Mouse (Mus musculus): ENCODE measurements around the gene Pom121l2. TPM values are rescaled to one million over a fixed set of nuclear protein-coding genes. Genes with fewer than 3 reads are reported as not detected.
A peak's percentile ranks its signal among the peaks of the same experiment; 100 is the strongest.

Gene Pom121l2
- polyA plus RNA-seq, 1 experiment from 2014 or later: 0.31 TPM

DNA sequence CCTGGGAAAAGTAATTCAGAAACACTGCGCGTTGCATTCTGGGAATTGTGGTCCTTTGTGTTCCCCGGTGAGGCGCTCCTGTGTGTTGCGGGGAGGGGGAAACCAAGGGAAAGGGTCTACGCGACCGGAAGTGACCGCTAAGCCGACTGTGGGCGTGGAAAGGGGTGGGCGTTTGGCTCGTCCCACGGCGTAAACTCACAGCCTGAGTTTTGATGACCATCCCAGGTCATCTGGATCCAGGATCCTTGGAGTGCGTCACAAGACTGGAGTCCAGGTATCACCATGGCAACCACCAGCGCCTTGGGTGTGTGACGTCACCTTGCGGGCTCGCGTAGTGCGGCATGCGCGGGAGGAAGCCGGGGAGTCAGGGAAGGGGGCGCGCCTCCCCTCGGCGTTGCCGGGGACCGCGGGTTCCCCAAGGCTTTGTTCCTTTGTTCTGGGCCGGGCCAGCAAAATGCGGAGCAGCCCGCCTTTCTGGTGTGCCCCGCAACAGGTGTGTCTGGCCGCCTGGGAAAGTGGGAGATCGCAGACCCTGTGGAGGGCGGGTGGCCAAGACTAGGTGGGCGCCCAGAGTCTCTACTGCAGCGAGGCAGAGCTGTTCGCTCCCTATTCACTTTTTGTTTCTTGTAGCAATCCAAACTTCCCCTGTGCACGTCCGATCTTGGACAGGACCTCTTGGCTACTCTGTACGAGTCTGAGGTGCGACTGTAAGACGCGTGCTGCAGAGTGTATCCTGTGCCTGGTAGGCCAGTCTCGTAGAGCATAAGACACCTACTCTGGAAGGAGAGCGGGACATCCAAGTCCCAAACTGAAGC lies 35.9 kb upstream of the Pom121l2 start, which contains the start of gene Zfp184:
TSS of gene Zfp184 (plus strand) at position 169 of the 815 bp plus-strand sequence.
- H3K27me3 ChIP-seq: no peaks in the 10 kb centered on the region
- peaks cover 20% of the 10 kb centered on the region for H3K36me3 ChIP-seq
- peaks cover 12% of the 10 kb centered on the region for H3K4me1 ChIP-seq
- peak within 1 kb of the TSS; percentile 77 for H3K4me3 ChIP-seq
- peak within 1 kb of the TSS; percentile 75 for H3K4me2 ChIP-seq
- H3K9me3 ChIP-seq: no peaks in the 10 kb centered on the region
- WGBS: under 1% methylated on average over 50 of the region's 50 CpGs
- ATAC-seq (ENCODE audit: insufficient number of reproducible peaks, insufficient read depth, low FRiP score, low TSS enrichment, low read depth): peak; percentile 87
- H3K9ac ChIP-seq: peak within 1 kb of the TSS; percentile 82
- peak within 1 kb of the TSS; percentile 85 for H3K27ac ChIP-seq

DNA sequence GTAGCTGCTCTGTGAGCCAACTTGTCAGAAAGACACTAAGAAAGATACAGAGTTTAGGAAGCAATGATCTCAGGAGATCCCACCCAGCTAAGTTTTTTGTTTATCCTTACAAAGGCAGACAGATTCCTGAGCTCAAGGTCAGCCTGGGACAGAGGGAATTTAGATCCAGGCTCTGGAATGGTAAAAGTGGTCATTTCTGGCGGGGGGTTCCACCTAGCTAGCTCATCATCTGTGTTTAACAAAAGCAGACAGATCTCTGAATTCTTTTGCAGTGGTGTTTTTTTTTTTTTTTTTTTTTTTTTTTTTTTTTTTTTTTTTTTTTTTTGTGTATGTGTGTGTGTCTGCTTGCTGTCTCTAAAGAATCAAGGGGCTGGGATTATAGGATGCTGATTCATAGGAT lies 11.7 kb upstream of the Pom121l2 start:
- WGBS: 37% methylated on average over 1 of the region's 1 CpGs
- H3K4me1 ChIP-seq: no peaks in the 10 kb centered on the region
- H3K4me3 ChIP-seq: no peak overlapping the region
- H3K36me3 ChIP-seq: peaks cover 3% of the 10 kb centered on the region; the same call in 1 of the 2 replicates
- H3K27ac ChIP-seq: no peak overlapping the region
- H3K27me3 ChIP-seq: no peaks in the 10 kb centered on the region
- no peak for ATAC-seq (ENCODE audit: insufficient number of reproducible peaks, insufficient read depth, low FRiP score, low TSS enrichment, low read depth)
- H3K9ac ChIP-seq: no peak overlapping the region
- no peak overlapping the region for H3K4me2 ChIP-seq
- no peaks in the 10 kb centered on the region for H3K9me3 ChIP-seq

DNA sequence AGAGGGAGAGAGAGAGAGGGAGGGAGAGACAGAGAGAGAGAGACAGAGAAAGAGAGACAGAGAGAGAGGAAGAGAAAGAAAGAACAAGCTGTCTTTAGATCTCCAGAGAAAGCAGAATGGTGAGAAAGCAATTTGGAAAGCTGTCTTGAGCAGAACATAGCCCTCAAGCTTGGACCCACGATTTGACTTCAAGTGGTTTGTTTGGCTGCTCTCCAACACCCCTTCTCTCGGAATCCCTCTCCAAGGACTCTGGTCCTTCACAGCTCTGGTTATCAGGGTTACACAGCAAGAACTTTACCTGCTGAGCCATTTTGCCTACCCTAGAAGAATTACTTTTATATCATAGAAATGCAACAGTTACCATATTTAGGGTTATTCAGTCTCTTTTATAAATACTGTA lies 11.2 kb upstream of the Pom121l2 start:
- no peak for ATAC-seq (ENCODE audit: insufficient number of reproducible peaks, insufficient read depth, low FRiP score, low TSS enrichment, low read depth)
- H3K27me3 ChIP-seq: no peaks in the 10 kb centered on the region
- 48% methylated on average over 2 of the region's 2 CpGs for WGBS

DNA sequence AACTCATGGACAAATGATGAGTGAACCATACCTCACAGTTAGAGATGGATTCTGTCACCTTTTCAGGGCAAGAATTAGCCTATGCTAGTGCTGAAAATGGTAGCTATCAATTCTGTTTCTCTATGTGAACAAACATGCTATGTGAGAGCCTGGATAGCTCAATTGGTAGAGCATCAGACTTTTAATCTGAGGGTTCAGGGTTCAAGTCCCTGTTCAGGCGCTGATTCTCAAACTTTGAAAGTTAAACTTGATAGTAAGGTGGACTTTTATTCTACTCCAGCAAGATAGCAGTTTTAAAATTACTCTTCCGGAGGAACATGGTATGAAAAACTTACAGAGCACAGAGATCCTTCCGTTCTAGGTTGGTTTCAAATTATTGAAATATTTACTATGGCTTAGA lies 9.4 kb upstream of the Pom121l2 start:
- WGBS: 26% methylated on average over 3 of the region's 3 CpGs
- Histone ChIP-seq H3K36me3 (no peaks in the 10 kb centered on the region), H3K27me3 (no peaks in the 10 kb centered on the region), H3K27ac (no peak overlapping the region), H3K4me1 (no peaks in the 10 kb centered on the region), H3K9me3 (no peaks in the 10 kb centered on the region), H3K4me3 (no peak overlapping the region), H3K4me2 (no peak overlapping the region), H3K9ac (no peak overlapping the region)
- ATAC-seq (ENCODE audit: insufficient number of reproducible peaks, insufficient read depth, low FRiP score, low TSS enrichment, low read depth): no peak

More for the DNA sequence above, 11.2 kb upstream of the Pom121l2 start:
- no peak overlapping the region for H3K4me2 ChIP-seq
- H3K27ac ChIP-seq: no peak overlapping the region
- H3K36me3 ChIP-seq: no peaks in the 10 kb centered on the region
- H3K4me3 ChIP-seq: no peak overlapping the region
- no peaks in the 10 kb centered on the region for H3K4me1 ChIP-seq
- no peaks in the 10 kb centered on the region for H3K9me3 ChIP-seq
- H3K9ac ChIP-seq: no peak overlapping the region

DNA sequence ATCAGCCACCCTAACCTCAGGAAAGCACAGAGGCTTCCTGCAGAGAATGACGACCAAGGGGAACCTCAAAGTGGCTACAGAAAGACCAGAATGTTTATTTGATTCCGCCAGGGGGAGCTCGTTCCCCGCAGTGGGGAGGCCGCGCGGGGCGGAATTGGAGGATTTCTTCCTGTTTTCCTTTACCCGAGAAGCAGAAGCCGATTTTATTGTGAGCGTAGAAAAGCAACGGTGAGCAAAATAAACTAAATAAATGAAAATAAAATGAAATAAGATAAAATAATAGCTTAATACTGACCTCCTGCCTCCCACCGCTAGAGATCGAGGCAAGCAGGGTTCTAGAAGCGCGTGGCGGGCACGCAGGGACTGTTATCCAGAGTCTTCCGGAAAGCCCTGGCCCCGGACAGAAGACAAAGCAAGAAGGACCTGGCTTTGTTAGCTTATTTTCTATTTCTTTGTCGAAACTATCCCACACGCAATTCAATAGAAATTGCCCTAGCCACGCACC lies 6.7 kb upstream of the Pom121l2 start:
- Histone ChIP-seq H3K27ac (peak overlapping the region; percentile 95), H3K4me1 (no peaks in the 10 kb centered on the region), H3K4me3 (peak overlapping the region; percentile 64), H3K4me2 (peak overlapping the region; percentile 50), H3K9ac (peak overlapping the region; percentile 82), H3K27me3 (peaks cover 3% of the 10 kb centered on the region), H3K36me3 (no peaks in the 10 kb centered on the region), H3K9me3 (no peaks in the 10 kb centered on the region)
- 1% methylated on average over 23 of the region's 23 CpGs for WGBS
- 0 out of 2 replicates have a peak, but pooled peaks have one; percentile 69 for ATAC-seq (ENCODE audit: insufficient number of reproducible peaks, insufficient read depth, low FRiP score, low TSS enrichment, low read depth)

DNA sequence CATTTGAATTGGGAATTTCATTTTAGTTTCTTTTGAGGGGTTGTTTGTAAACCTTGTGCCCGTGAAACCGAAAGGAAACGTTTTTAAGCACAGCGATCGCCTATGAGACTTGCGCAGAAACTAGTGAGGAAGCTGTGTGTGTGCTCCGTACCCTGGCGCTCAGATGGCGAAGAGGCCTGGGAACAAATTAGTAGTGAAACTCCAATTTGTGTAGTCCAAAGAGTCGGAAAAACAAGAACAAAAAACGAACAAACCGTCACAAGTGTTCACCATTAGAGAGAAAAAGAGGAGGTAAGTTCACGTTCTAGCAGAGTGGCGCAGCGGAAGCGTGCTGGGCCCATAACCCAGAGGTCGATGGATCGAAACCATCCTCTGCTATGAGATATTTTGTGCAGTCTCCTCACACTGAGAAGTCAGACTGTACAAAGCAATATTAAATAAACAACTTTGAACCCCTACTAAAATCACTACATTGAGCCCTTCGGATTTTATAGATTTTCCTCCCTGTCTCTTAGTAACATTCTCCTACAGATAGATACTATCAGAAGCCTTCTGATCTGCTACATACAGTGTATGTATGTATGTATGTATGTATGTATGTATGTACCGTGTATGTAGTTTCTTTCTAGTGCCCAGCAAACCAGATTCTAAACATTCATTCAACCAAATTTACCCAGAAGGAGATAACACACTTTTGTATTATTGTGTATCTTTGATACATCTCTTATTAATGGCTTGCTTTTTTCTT lies 6.1 kb upstream of the Pom121l2 start:
- peak overlapping the region; percentile 50 for H3K4me2 ChIP-seq
- no peaks in the 10 kb centered on the region for H3K9me3 ChIP-seq
- 3% methylated on average over 20 of the region's 20 CpGs for WGBS
- peak overlapping the region; percentile 64 for H3K4me3 ChIP-seq
- H3K36me3 ChIP-seq: no peaks in the 10 kb centered on the region
- peak overlapping the region; percentile 95 for H3K27ac ChIP-seq
- H3K4me1 ChIP-seq: no peaks in the 10 kb centered on the region
- H3K27me3 ChIP-seq: peaks cover 9% of the 10 kb centered on the region
- peak; percentile 84 for ATAC-seq (ENCODE audit: insufficient number of reproducible peaks, insufficient read depth, low FRiP score, low TSS enrichment, low read depth)
- H3K9ac ChIP-seq: peak overlapping the region; percentile 82

DNA sequence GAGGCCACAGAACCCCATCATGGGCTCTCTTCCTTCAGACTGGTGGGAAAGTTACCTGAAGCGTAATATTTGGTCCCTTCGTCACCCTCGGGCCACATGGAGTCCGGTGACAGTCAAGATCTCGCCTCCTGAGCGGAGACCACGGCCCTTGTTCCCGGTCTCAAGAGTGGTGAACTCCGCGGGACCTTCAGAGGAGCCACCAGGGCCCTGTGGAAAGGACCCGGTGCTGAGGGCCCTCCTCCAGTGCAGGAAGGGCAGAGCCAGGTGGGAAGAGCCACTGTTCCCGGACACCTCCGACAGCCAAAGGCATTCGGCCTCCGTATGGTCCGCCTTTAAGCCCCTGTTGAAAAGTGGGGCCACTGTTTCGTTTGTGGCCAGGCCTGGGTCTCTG lies 804 bp downstream of the Pom121l2 start:
- peaks cover 72% of the 10 kb centered on the region for H3K27me3 ChIP-seq
- ATAC-seq (ENCODE audit: insufficient number of reproducible peaks, insufficient read depth, low FRiP score, low TSS enrichment, low read depth): no peak
- H3K27ac ChIP-seq: no peak overlapping the region
- H3K9me3 ChIP-seq: no peaks in the 10 kb centered on the region
- peak overlapping the region; percentile 62 for H3K4me3 ChIP-seq
- no peaks in the 10 kb centered on the region for H3K36me3 ChIP-seq
- 6% methylated on average over 17 of the region's 17 CpGs for WGBS
- H3K4me2 ChIP-seq: peak overlapping the region; percentile 98
- peak overlapping the region; percentile 84 for H3K9ac ChIP-seq
- H3K4me1 ChIP-seq: peaks cover 13% of the 10 kb centered on the region

DNA sequence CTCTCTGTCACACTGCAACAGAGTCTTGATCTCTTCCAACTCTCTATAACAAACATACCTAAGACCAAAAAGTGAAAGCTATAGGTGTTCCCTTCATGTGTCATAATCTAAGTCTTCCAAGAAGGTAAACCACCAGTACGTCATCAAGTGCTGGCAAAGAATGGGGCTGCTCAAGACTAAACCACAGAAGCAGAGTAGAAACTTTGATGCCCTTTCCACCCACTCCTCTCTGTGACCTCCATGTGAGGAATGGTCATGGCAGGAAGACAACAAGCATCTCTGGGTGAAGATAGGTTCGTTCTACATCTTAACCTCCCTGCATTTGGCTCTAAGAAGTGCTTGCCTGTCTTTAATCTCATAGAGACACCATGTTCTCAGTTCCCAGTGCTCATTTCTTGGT lies 3.5 kb downstream of the Pom121l2 start:
- Histone ChIP-seq H3K4me2 (no peak overlapping the region), H3K9ac (no peak overlapping the region), H3K27me3 (peaks cover 79% of the 10 kb centered on the region), H3K4me3 (no peak overlapping the region), H3K27ac (no peak overlapping the region), H3K9me3 (no peaks in the 10 kb centered on the region), H3K4me1 (peaks cover 13% of the 10 kb centered on the region), H3K36me3 (no peaks in the 10 kb centered on the region)
- 83% methylated on average over 2 of the region's 2 CpGs for WGBS
- no peak for ATAC-seq (ENCODE audit: insufficient number of reproducible peaks, insufficient read depth, low FRiP score, low TSS enrichment, low read depth)

DNA sequence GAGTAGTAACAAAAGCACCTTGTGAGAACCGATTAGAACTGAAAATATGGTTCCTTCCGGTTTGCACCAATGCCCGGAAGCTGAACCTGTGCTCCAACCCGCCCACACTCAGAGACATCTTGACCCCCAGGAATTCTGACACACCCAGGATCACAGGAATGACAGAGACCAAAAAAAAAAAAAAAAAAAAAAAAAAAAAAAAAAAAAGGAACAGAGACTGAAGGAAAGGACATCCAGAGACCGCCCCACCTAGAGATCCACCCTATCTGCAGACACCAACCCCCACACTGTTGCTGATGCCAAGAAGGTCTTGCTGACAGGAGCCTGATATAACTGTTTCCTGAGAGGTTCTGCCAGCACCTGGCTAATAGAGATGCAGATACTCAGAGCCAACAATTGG lies 11.6 kb downstream of the Pom121l2 start:
- H3K36me3 ChIP-seq: no peaks in the 10 kb centered on the region
- peaks cover 49% of the 10 kb centered on the region for H3K27me3 ChIP-seq
- H3K9ac ChIP-seq: no peak overlapping the region
- no peaks in the 10 kb centered on the region; the same call in 1 of the 2 replicates for H3K9me3 ChIP-seq
- H3K27ac ChIP-seq: no peak overlapping the region
- no peak overlapping the region for H3K4me2 ChIP-seq
- ATAC-seq (ENCODE audit: insufficient number of reproducible peaks, insufficient read depth, low FRiP score, low TSS enrichment, low read depth): no peak
- 80% methylated on average over 5 of the region's 5 CpGs for WGBS
- H3K4me1 ChIP-seq: peaks cover 8% of the 10 kb centered on the region
- H3K4me3 ChIP-seq: no peak overlapping the region

DNA sequence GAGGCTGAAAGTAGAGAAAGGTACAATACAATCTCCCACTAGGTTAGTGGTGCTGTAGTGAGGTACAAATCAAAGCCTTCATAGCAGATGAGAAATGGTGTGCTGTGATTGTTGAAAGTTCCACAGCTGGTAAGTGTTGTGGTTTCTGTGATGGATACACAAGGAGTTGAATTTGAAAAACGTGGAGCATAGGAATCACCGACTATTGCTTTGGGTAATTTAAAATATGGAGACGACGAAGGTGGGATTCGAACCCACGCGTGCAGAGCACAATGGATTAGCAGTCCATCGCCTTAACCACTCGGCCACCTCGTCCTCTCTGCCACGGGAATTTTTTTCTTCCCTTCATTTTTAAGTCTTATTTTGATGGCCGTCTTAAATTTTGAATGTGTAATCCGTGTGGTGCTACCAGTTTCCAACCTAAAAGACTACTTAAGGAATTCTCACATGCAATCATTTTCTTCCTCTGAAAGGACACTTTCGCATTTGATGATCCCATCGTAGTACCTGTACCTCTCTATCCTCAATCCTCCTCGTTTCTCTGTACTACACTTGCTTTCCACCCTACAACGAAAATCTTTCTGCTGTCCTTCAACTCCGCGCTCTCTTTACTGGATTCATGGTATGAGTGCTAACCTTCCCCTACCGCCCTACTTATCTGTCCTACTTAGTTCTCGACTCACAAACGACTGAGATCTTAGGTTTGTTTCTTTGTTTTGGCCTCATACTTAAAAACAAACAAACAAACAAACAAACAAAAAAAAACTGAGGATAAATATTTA lies 13.2 kb downstream of the Pom121l2 start:
- ATAC-seq (ENCODE audit: insufficient number of reproducible peaks, insufficient read depth, low FRiP score, low TSS enrichment, low read depth): no peak
- Histone ChIP-seq H3K9me3 (no peaks in the 10 kb centered on the region; the same call in 1 of the 2 replicates), H3K27me3 (peaks cover 58% of the 10 kb centered on the region), H3K36me3 (no peaks in the 10 kb centered on the region), H3K27ac (no peak overlapping the region), H3K4me3 (no peak overlapping the region), H3K4me1 (peaks cover 8% of the 10 kb centered on the region), H3K9ac (no peak overlapping the region), H3K4me2 (no peak overlapping the region)
- under 1% methylated on average over 22 of the region's 22 CpGs for WGBS

DNA sequence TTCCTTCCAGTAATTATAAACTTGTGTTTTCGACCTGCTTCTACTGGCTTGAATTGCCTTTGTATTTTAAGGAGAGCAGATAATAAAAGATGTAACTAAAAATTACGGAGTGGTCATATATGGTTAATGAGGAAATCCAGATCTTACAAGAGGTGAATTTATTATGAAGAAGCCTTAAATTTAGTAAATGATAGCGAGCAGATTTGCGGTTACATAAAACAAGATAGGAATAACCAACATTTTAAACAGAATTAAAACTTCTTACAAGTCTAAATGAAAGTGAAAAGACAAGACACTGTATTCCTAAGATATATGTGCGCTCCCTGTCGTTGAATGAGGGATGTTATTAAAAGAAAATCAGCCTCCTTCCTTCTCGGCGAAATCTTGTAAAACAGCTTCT lies 13.9 kb downstream of the Pom121l2 start:
- H3K36me3 ChIP-seq: no peaks in the 10 kb centered on the region
- peak overlapping the region; percentile 54 for H3K4me2 ChIP-seq
- H3K27me3 ChIP-seq: peaks cover 65% of the 10 kb centered on the region
- WGBS: 4% methylated on average over 8 of the region's 8 CpGs
- no peaks in the 10 kb centered on the region; the same call in 1 of the 2 replicates for H3K9me3 ChIP-seq
- peak overlapping the region; percentile 38 for H3K4me3 ChIP-seq
- no peak overlapping the region for H3K27ac ChIP-seq
- H3K9ac ChIP-seq: no peak overlapping the region
- no peak for ATAC-seq (ENCODE audit: insufficient number of reproducible peaks, insufficient read depth, low FRiP score, low TSS enrichment, low read depth)
- H3K4me1 ChIP-seq: peaks cover 8% of the 10 kb centered on the region
